Mouse (Mus musculus) stomach, postnatal 0 days (tissue): Measurements from ENCODE around the gene Zc3h18.

Experiments
- CTCF ChIP-seq: IDR thresholded peaks from 2 replicates; pipeline ENCODE4 v1.5.1; 2016; ENCODE audit warnings: antibody characterized with exemption, low read depth, mild to moderate bottlenecking, moderate library complexity
- EP300 ChIP-seq: optimal IDR thresholded peaks from 2 replicates; pipeline ENCODE3; 2016; ENCODE audit warnings: antibody characterized with exemption

DNA sequence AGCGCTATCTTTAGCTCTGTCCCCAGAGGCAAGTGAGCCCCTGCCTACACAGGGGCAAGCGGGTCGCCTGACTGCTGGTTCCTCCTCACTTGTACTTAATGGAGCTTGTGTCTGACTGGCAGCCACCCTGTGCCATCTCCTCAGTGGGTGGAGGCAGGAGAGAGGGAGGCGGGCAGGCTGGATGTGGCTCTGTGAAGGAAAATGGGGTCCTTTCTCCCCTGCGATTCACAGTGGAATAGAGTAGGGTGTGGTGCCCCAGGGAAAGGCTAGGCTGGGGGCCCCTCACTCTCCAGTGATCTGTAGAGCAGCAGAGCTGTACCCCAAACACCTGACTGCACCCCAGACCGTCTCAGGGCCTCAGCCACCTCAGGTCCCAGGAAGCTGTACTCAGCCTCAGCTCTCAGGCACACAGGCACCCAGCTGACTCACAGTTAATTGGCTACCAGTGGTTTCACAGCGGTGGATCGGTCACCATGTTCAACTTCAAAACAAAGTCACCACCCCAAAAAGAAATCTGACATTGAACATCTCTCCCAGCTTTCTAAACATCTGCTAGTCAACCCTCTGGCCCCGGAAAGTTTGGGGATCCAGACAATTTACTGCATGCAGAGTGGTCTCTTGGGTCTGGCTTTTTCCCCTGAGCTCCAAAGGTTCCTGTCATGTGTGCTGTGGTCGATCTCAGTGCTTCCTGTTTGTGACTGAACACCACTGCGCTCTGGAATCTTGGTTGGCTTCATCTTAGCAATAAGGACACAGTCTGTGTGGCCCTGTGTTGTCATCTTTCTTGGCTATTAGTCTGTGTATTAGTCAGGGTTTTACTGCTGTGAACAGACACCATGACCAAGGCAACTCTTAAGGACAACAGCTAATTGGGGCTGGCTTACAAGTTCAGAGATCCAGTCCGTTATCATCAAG lies 31.0 kb upstream of the Zc3h18 start:
- TF ChIP-seq CTCF = no peak
- no peak for TF ChIP-seq EP300
